Mouse (Mus musculus): ENCODE data around the gene Prr27.

The Prr27 gene

GRCm38 (mm10) chr5:87825386-87825785, at the start of gene Prr27:
Prr27 (plus strand) TSS chr5:87825686.
- in situ Hi-C loops (cut with MboI, MseI) = no loop called here

- in situ Hi-C loops (cut with MboI, MseI) = no loop called here
Observed at GRCm38 (mm10) chr5:87782731-87783130, 42.8 kb upstream of the Prr27 start.

- in situ Hi-C loops (cut with MboI, MseI) = no loop called here
Observed at GRCm38 (mm10) chr5:87807782-87808181, 17.7 kb upstream of the Prr27 start, which contains the start of gene Csn1s2b. Csn1s2b (plus strand) TSS chr5:87808082.

GRCm38 (mm10) chr5:87809253-87809652, 16.2 kb upstream of the Prr27 start:
- in situ Hi-C loops (cut with MboI, MseI) = no loop called here

- in situ Hi-C loops (cut with MboI, MseI) = no loop called here
Observed at GRCm38 (mm10) chr5:87855136-87855716, 29.7 kb downstream of the Prr27 start.

- in situ Hi-C loops (cut with MboI, MseI) = no loop called here
Observed at GRCm38 (mm10) chr5:87870084-87870483, 44.6 kb downstream of the Prr27 start.

GRCm38 (mm10) chr5:87871423-87871822, 45.9 kb downstream of the Prr27 start:
- in situ Hi-C loops (cut with MboI, MseI) = no loop called here

- in situ Hi-C loops (cut with MboI, MseI) = no loop called here
Observed at GRCm38 (mm10) chr5:87884729-87885128, 59.2 kb downstream of the Prr27 start, which contains the start of gene Odam. Odam (plus strand) TSS chr5:87885029.

All from T-helper 2 cell (primary cell).